Mouse (Mus musculus) liver, embryonic 13.5 days (tissue): Measurements from ENCODE around the gene Phlpp2. TPM values are rescaled to one million over a fixed set of nuclear protein-coding genes. Genes with fewer than 3 reads are reported as not detected.
"Not testable (repeated sequence)": the region's sequence is repeated elsewhere in the genome, so short reads cannot be mapped to it uniquely, and the experiment has no call there.

Experiments used
- ATAC-seq: fragments of 200-750 bp; cut with Nextera tagmentation; 2 replicates; pipeline ENCODE4 v1.8.0; 2017; ENCODE audit warnings: low read depth, mild to moderate bottlenecking, moderate number of reproducible peaks, moderate library complexity
- DNase-seq: peaks from one replicate; pipeline ENCODE4 v3.0.0; 2022
- H3K27ac ChIP-seq: fragments of 300-500 bp; sonication (generic); 2 replicates; pipeline ENCODE4 v1.5.1; 2015; ENCODE audit warnings: moderate library complexity, mild to moderate bottlenecking, inconsistent platforms
- H3K27me3 ChIP-seq: fragments of 300-500 bp; sonication (generic); 2 replicates; pipeline ENCODE4 v1.6.1; 2015; ENCODE audit warnings: mild to moderate bottlenecking, inconsistent platforms
- H3K36me3 ChIP-seq: fragments of 300-500 bp; sonication (generic); 2 replicates; pipeline ENCODE4 v1.6.1; 2015; ENCODE audit warnings: mild to moderate bottlenecking, inconsistent platforms
- H3K4me1 ChIP-seq: fragments of 300-500 bp; sonication (generic); replicated peaks from 2 replicates; pipeline ENCODE4 v1.6.1; 2015; ENCODE audit warnings: inconsistent platforms
- H3K4me2 ChIP-seq: fragments of 300-500 bp; sonication (generic); 2 replicates; pipeline ENCODE4 v1.6.1; 2015; ENCODE audit warnings: inconsistent platforms, mild to moderate bottlenecking, moderate library complexity
- H3K4me3 ChIP-seq: fragments of 300-500 bp; sonication (generic); replicated peaks from 2 replicates; pipeline ENCODE4 v1.5.1; 2015; ENCODE audit warnings: mild to moderate bottlenecking, inconsistent platforms
- H3K9ac ChIP-seq: fragments of 300-500 bp; sonication (generic); 2 replicates; pipeline ENCODE4 v1.6.1; 2015; ENCODE audit warnings: mild to moderate bottlenecking, inconsistent platforms
- H3K9me3 ChIP-seq: fragments of 300-500 bp; sonication (generic); replicated peaks from 2 replicates; pipeline ENCODE4 v1.6.1; 2016; ENCODE audit warnings: inconsistent platforms
- WGBS: fragments of 180-500 bp; shearing (Covaris S2); methylation state at CpG from one replicate; pipeline ENCODE4 v1.1.7; 2015; ENCODE audit not compliant: insufficient replicate concordance; 5-methylcytosine and 5-hydroxymethylcytosine counted together
- polyA plus RNA-seq: library from polyadenylated mRNA; unstranded; fragments of >200 nt; fragmentation: Nextera tagmentation; extraction: Ambion mirVana; gene quantifications from 2 replicates; pipeline ENCODE4 v1.2.1, GENCODE M21; 2015

The Phlpp2 gene
- polyA plus RNA-seq, 1 experiment from 2014 or later = 2.7 TPM

- peaks cover 11% of the 10 kb centered on the region for H3K36me3 ChIP-seq
- H3K9ac ChIP-seq = peak overlapping the region; percentile 100
- ATAC-seq (no peak), DNase-seq (no peak)
- H3K27ac ChIP-seq = peak overlapping the region; percentile 97
- WGBS = 48% methylated on average over 5 of the region's 5 CpGs
- H3K4me2 ChIP-seq = peak overlapping the region; percentile 90
- H3K9me3 ChIP-seq = no peaks in the 10 kb centered on the region
- H3K27me3 ChIP-seq = no peaks in the 10 kb centered on the region
- H3K4me3 ChIP-seq = peak overlapping the region; percentile 100
- H3K4me1 ChIP-seq = peaks cover 84% of the 10 kb centered on the region
Observed at GRCm38 (mm10) chr8:109866690-109867089, 1.7 kb upstream of the Phlpp2 start.

- H3K9ac ChIP-seq = peak overlapping the region; percentile 100
- no peaks in the 10 kb centered on the region for H3K9me3 ChIP-seq
- peak overlapping the region; percentile 90 for H3K4me2 ChIP-seq
- peaks cover 82% of the 10 kb centered on the region for H3K4me1 ChIP-seq
- peak overlapping the region; percentile 97 for H3K27ac ChIP-seq
- peak; percentile 52 for DNase-seq
- no peaks in the 10 kb centered on the region for H3K27me3 ChIP-seq
- under 1% methylated on average over 58 of the region's 78 CpGs for WGBS
- H3K36me3 ChIP-seq = peaks cover 15% of the 10 kb centered on the region
- peak; percentile 64 for ATAC-seq
- H3K4me3 ChIP-seq = peak overlapping the region; percentile 100
Observed at GRCm38 (mm10) chr8:109868680-109869361, 479 bp downstream of the Phlpp2 start.

GRCm38 (mm10) chr8:109871056-109871455 is 2.7 kb downstream of the Phlpp2 start:
- H3K9me3 ChIP-seq = no peaks in the 10 kb centered on the region
- H3K4me3 ChIP-seq = peak overlapping the region; percentile 38
- H3K27ac ChIP-seq = peak overlapping the region; percentile 69
- DNase-seq (no peak), ATAC-seq (no peak)
- peak overlapping the region; percentile 53; the same call in 1 of the 2 replicates for H3K9ac ChIP-seq
- H3K4me1 ChIP-seq = peaks cover 67% of the 10 kb centered on the region
- H3K27me3 ChIP-seq = no peaks in the 10 kb centered on the region
- H3K4me2 ChIP-seq = peak overlapping the region; percentile 53
- H3K36me3 ChIP-seq = peaks cover 23% of the 10 kb centered on the region
- 44% methylated on average over 1 of the region's 1 CpGs for WGBS

DNA sequence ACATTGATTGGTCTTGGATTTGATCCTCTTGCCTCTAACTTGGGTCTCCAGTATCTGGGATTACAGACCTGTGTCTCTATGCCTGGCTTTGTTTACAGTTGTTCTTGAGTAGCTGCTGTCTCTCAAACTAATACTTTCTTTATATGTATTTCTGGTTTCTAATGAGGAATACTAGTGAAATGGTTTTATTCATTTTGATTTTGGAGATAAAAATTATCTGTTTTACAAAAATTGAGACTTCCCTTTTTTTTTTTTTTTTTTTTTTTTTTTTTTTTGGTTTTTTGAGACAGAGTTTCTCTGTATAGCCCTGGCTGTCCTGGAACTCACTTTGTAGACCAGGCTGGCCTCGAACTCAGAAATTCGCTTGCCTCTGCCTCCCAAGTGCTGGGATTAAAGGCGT is 5.5 kb downstream of the Phlpp2 start:
- H3K36me3 ChIP-seq = peaks cover 48% of the 10 kb centered on the region
- H3K4me3 ChIP-seq, H3K27ac ChIP-seq, H3K4me2 ChIP-seq, H3K27me3 ChIP-seq, H3K9me3 ChIP-seq, DNase-seq, ATAC-seq, H3K9ac ChIP-seq: not testable (repeated sequence)
- H3K4me1 ChIP-seq = peaks cover 47% of the 10 kb centered on the region
- 93% methylated on average over 3 of the region's 3 CpGs for WGBS

- ATAC-seq (0 out of 2 replicates have a peak, but pooled peaks have one; percentile 5), DNase-seq (no peak)
- Histone ChIP-seq H3K9ac (no peak overlapping the region), H3K4me1 (0 out of 2 replicates have a peak, but pooled peaks cover 2% of the 10 kb centered on the region), H3K4me3 (no peak overlapping the region), H3K9me3 (no peaks in the 10 kb centered on the region), H3K27ac (0 out of 2 replicates have a peak overlapping the region, but pooled peaks have one; percentile 0), H3K36me3 (peaks cover 64% of the 10 kb centered on the region), H3K4me2 (no peak overlapping the region), H3K27me3 (no peaks in the 10 kb centered on the region)
- 89% methylated on average over 5 of the region's 5 CpGs for WGBS
Observed at GRCm38 (mm10) chr8:109880012-109880662, 11.8 kb downstream of the Phlpp2 start.

DNA sequence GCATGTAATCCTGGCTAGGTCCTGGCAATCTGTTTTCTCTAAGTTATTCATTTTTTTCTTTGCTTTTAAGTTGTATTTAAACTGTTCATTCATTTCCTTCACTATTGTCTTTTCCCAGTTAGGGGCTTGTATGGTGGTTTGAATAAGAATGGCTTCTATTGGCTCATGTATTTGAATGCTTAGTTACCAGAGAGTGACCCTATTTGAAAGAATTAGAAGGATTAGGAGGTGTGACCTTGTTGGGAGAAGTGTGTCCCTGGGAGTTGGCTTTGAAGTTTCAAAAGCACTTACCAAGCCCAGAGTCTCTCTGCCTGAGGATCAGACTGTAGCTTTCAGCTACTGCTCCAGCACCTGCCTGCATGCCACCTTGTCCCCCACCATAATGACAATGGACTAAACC is 17.0 kb downstream of the Phlpp2 start:
- H3K27ac ChIP-seq = no peak overlapping the region
- no peak overlapping the region for H3K4me2 ChIP-seq
- no peaks in the 10 kb centered on the region for H3K27me3 ChIP-seq
- H3K4me1 ChIP-seq = no peaks in the 10 kb centered on the region; the same call in 1 of the 2 replicates
- ATAC-seq (no peak), DNase-seq (no peak)
- no peak overlapping the region for H3K4me3 ChIP-seq
- no peaks in the 10 kb centered on the region for H3K9me3 ChIP-seq
- peaks cover 53% of the 10 kb centered on the region for H3K36me3 ChIP-seq
- H3K9ac ChIP-seq = no peak overlapping the region

DNA sequence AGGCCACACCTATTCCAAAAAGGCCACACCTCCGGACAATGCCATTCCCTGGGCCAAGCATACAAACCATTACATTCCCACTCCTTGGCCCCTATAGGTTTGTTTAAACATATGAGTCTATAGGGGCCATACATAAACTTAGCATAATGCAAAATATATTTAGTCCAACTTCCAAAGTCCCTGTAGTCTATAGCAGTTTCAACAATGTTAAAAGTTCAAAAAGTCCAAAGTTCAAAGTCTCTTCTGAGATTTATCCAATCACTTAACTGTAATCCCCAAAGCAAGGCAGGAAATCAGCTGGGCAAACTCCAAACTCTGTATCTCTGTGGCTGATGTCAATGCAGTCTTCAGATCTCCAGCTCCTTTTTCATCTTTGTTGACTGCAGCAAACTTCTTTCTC is 20.9 kb downstream of the Phlpp2 start:
- WGBS = 85% methylated on average over 1 of the region's 1 CpGs
- no peak overlapping the region for H3K4me2 ChIP-seq
- peaks cover 16% of the 10 kb centered on the region for H3K4me1 ChIP-seq
- no peak for ATAC-seq
- H3K36me3 ChIP-seq = peaks cover 47% of the 10 kb centered on the region
- no peak overlapping the region for H3K27ac ChIP-seq
- no peak overlapping the region for H3K4me3 ChIP-seq
- no peaks in the 10 kb centered on the region; the same call in 1 of the 2 replicates for H3K9me3 ChIP-seq
- H3K9ac ChIP-seq = no peak overlapping the region
- H3K27me3 ChIP-seq = no peaks in the 10 kb centered on the region
- no peak for DNase-seq

GRCm38 (mm10) chr8:109890794-109891585 is 22.6 kb downstream of the Phlpp2 start:
- no peaks in the 10 kb centered on the region for H3K27me3 ChIP-seq
- no peak overlapping the region for H3K27ac ChIP-seq
- no peaks in the 10 kb centered on the region; the same call in 1 of the 2 replicates for H3K9me3 ChIP-seq
- ATAC-seq (no peak), DNase-seq (no peak)
- no peak overlapping the region for H3K4me3 ChIP-seq
- H3K4me1 ChIP-seq = peaks cover 16% of the 10 kb centered on the region
- H3K9ac ChIP-seq = no peak overlapping the region
- WGBS = 66% methylated on average over 3 of the region's 3 CpGs
- peaks cover 56% of the 10 kb centered on the region for H3K36me3 ChIP-seq
- 0 out of 2 replicates have a peak overlapping the region, but pooled peaks have one; percentile 10 for H3K4me2 ChIP-seq

GRCm38 (mm10) chr8:109894636-109895035 is 26.3 kb downstream of the Phlpp2 start:
- 93% methylated on average over 1 of the region's 1 CpGs for WGBS
- ATAC-seq (no peak), DNase-seq (no peak)
- no peak overlapping the region for H3K4me2 ChIP-seq
- 0 out of 2 replicates have a peak overlapping the region, but pooled peaks have one; percentile 21 for H3K27ac ChIP-seq
- H3K9ac ChIP-seq = no peak overlapping the region
- peaks cover 16% of the 10 kb centered on the region for H3K4me1 ChIP-seq
- no peaks in the 10 kb centered on the region for H3K27me3 ChIP-seq
- H3K36me3 ChIP-seq = peaks cover 44% of the 10 kb centered on the region
- no peak overlapping the region for H3K4me3 ChIP-seq
- H3K9me3 ChIP-seq = no peaks in the 10 kb centered on the region; the same call in 1 of the 2 replicates

DNA sequence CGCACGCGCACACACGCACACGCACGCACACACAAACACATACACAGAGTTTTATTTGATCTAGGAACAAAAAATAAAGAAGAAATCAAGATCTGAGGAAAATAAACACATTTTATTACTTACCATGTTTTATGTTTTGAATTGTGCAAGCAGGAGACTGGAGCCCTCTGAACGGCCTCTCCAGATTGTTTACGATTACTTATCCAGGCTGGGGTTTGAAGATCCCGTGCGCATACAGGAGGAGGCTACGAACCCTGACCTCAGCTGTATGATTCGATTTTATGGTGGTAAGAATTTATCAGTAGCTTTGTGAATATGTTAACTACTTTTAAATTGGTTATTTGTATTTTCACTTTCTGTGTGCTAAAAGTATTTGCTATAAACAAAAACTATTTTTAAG is 27.0 kb downstream of the Phlpp2 start:
- Histone ChIP-seq H3K36me3 (peaks cover 43% of the 10 kb centered on the region), H3K9ac (no peak overlapping the region), H3K27ac (no peak overlapping the region), H3K27me3 (no peaks in the 10 kb centered on the region), H3K4me2 (no peak overlapping the region), H3K4me1 (peaks cover 16% of the 10 kb centered on the region), H3K9me3 (no peaks in the 10 kb centered on the region; the same call in 1 of the 2 replicates), H3K4me3 (no peak overlapping the region)
- DNase-seq (no peak), ATAC-seq (no peak)
- 94% methylated on average over 12 of the region's 12 CpGs for WGBS

DNA sequence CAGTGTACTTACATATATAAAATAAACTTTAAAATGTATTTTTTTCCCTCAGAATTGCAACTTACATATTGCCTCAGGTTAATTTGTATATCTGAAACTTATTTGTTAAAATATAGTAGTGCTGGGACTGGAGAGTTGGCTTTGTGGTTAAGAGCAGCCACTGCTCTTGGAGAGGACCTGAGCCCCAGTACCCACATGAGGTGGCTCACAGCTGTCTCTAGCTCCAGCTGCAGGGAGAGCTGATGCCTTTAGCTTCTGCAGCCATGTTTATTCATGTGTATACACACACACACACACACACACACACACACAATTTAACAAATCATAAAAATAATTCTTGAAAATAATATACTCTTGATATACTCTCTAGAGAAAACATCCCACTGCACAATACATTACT is 34.0 kb downstream of the Phlpp2 start:
- peaks cover 51% of the 10 kb centered on the region for H3K36me3 ChIP-seq
- no peaks in the 10 kb centered on the region for H3K9me3 ChIP-seq
- no peaks in the 10 kb centered on the region for H3K4me1 ChIP-seq
- ATAC-seq = no peak
- H3K9ac ChIP-seq = no peak overlapping the region
- DNase-seq = no peak
- no peak overlapping the region for H3K4me2 ChIP-seq
- no peaks in the 10 kb centered on the region for H3K27me3 ChIP-seq
- H3K27ac ChIP-seq = no peak overlapping the region
- H3K4me3 ChIP-seq = no peak overlapping the region
